Mouse (Mus musculus) heart, adult 2 months (tissue): ENCODE measurements at regions not wholly inside any gene's neighbourhood (a gene's known extent, or its start where the extent isn't known, plus 50 kb on each side); places are given as distances from the start of the nearest gene placed in this dataset.
A peak's percentile ranks its signal among the peaks of the same experiment; 100 is the strongest.

Experiments
- DNase-seq, 2 experiments: peaks; one replicate each; pipeline ENCODE4 v3.0.0; 2021
- H3K27ac ChIP-seq: fragments of 200-600 bp; 2 replicates; pipeline ENCODE4 v1.8.1; 2022
- H3K27me3 ChIP-seq: fragments of 200-500 bp; 2 replicates; pipeline ENCODE4 v1.6.1; 2012; ENCODE audit warnings: mild to moderate bottlenecking, low read length, inconsistent platforms, mixed read lengths; ENCODE audit not compliant: control insufficient read depth, insufficient read depth
- H3K36me3 ChIP-seq: fragments of 200-500 bp; 2 replicates; pipeline ENCODE4 v1.6.1; 2012; ENCODE audit warnings: low read length, inconsistent platforms; ENCODE audit not compliant: control insufficient read depth, insufficient read depth
- H3K4me1 ChIP-seq: fragments of 200-500 bp; 2 replicates; pipeline ENCODE4 v1.6.1; 2011; ENCODE audit warnings: low read length; ENCODE audit not compliant: control insufficient read depth, insufficient read depth
- H3K4me3 ChIP-seq: fragments of 200-600 bp; 2 replicates; pipeline ENCODE4 v1.8.1; 2022
- H3K79me2 ChIP-seq: fragments of 200-500 bp; replicated peaks from 2 replicates; pipeline ENCODE4 v1.6.1; 2012; ENCODE audit warnings: mild to moderate bottlenecking, inconsistent platforms, low read length, moderate library complexity, mixed read lengths; ENCODE audit not compliant: control insufficient read depth, insufficient read depth
- H3K9ac ChIP-seq: fragments of 200-500 bp; 2 replicates; pipeline ENCODE4 v1.6.1; 2012; ENCODE audit warnings: low read depth, mild to moderate bottlenecking, control low read depth, inconsistent platforms, low read length, mixed read lengths
- CTCF ChIP-seq: fragments of 200-600 bp; IDR thresholded peaks from 2 replicates; pipeline ENCODE4 v1.8.1; 2022; ENCODE audit warnings: antibody characterized with exemption, mild to moderate bottlenecking, moderate library complexity
- EP300 ChIP-seq: fragments of 200-500 bp; IDR thresholded peaks from 2 replicates; pipeline ENCODE4 v1.6.1; 2011; ENCODE audit warnings: low read depth, low read length, control low read depth; ENCODE audit not compliant: insufficient read depth
- POLR2A ChIP-seq: fragments of 200-500 bp; IDR thresholded peaks from 2 replicates; pipeline ENCODE4 v1.6.1; 2011; ENCODE audit warnings: mild to moderate bottlenecking, low read depth, low read length, control low read depth; ENCODE audit not compliant: insufficient read depth
- WGBS: fragments of 180-500 bp; shearing (Covaris S2); methylation state at CpG from one replicate; pipeline ENCODE4 v1.1.7; 2018; 5-methylcytosine and 5-hydroxymethylcytosine counted together
- intact Hi-C: fragments of 180-260 bp; cut with DNase I; formaldehyde crosslinking; loops from one replicate; pipeline ENCODE4 v1.15.1; 2025

- intact Hi-C loops: loop anchor here (5.0 kb wide), 1 partner anchor 544 kb away; no protein-coding TSS in a partner anchor
- no peak for DNase-seq
- WGBS: 11% methylated on average over 6 of the region's 6 CpGs
Observed at GRCm38 (mm10) chrX:61046700-61047099, 138.7 kb downstream of the Cdr1 start.

GRCm38 (mm10) chrX:61043147-61043546, 142.2 kb downstream of the Cdr1 start:
- H3K9ac ChIP-seq: no peak overlapping the region
- no peaks in the 10 kb centered on the region for H3K79me2 ChIP-seq
- no peaks in the 10 kb centered on the region for H3K27me3 ChIP-seq
- no peak overlapping the region for H3K4me3 ChIP-seq
- WGBS: 47% methylated on average over 8 of the region's 8 CpGs
- no peak overlapping the region for H3K27ac ChIP-seq
- H3K4me1 ChIP-seq: no peaks in the 10 kb centered on the region
- TF ChIP-seq POLR2A: no peak
- no peak for TF ChIP-seq EP300
- no peak for TF ChIP-seq CTCF
- no peaks in the 10 kb centered on the region for H3K36me3 ChIP-seq
- intact Hi-C loops: no loop called here
- DNase-seq: no peak

More at GRCm38 (mm10) chrX:61046700-61047099, 138.7 kb downstream of the Cdr1 start:
- Histone ChIP-seq H3K4me1 (no peaks in the 10 kb centered on the region), H3K36me3 (no peaks in the 10 kb centered on the region), H3K9ac (no peak overlapping the region), H3K27me3 (no peaks in the 10 kb centered on the region), H3K27ac (no peak overlapping the region), H3K79me2 (no peaks in the 10 kb centered on the region), H3K4me3 (no peak overlapping the region)
- TF ChIP-seq EP300: no peak
- peak; percentile 68 for TF ChIP-seq CTCF
